ENCODE assay signal across 19 mouse cellular contexts in the genomic region with DNA sequence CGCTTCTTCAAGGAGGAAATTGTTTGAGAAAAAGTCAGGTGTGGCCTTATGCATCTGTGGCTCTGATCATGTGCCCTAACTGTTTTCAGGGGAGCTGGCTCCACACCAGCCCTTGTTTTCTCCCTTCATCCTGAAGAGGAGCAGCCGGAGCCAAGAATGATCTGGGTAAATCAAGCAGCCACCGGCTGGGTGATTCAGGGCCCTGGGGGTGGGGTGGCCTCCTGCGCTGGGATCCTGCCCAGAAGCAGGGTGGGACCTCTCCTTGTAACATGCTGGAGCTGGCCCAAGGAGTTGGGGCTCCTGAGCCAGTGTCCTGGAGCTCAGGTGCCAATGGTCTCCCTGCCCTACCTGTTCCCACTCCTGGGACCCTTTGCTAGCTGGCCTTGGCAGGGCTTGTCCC. TPM values are rescaled to one million over a fixed set of nuclear protein-coding genes. Genes with fewer than 3 reads are reported as not detected.
"Had no signal": no experiment of that assay in that cellular context is flagged by ENCODE, and none has a peak within 500 bp of the region (broad histone marks: within the 10 kb centered on the region; RNA-seq: fewer than 3 reads in every experiment).

No protein-coding gene starts in this region.

- DNase-seq: kidney, adult 2 months; kidney, postnatal 36 days; layer of hippocampus, adult 9-11 months; layer of hippocampus, postnatal 36 days; lung, adult 2 months; lung, postnatal 36 days; retina, postnatal 1 day; right cerebral cortex, postnatal 4 days; spleen, adult 18-20 months; thymus, postnatal 36 days had no signal

- H3K4me3 ChIP-seq: liver, embryonic 15.5 days; midbrain, embryonic 10.5 days; midbrain, embryonic 15.5 days; neural tube, embryonic 12.5 days had no signal

- H3K9ac ChIP-seq: liver, embryonic 15.5 days; midbrain, embryonic 15.5 days; neural tube, embryonic 12.5 days had no signal

- ATAC-seq: lung, postnatal 0 days; midbrain, embryonic 15.5 days had no signal

- H3K27ac ChIP-seq: liver, embryonic 15.5 days; midbrain, embryonic 10.5 days; midbrain, embryonic 15.5 days; neural tube, embryonic 12.5 days had no signal

- H3K9me3 ChIP-seq: liver, embryonic 15.5 days; midbrain, embryonic 10.5 days; midbrain, embryonic 15.5 days; neural tube, embryonic 12.5 days had no signal

- H3K4me2 ChIP-seq: liver, embryonic 11.5 days; liver, embryonic 15.5 days; midbrain, embryonic 15.5 days; neural tube, embryonic 12.5 days had no signal

- H3K36me3 ChIP-seq: liver, embryonic 15.5 days; midbrain, embryonic 10.5 days; midbrain, embryonic 15.5 days; neural tube, embryonic 12.5 days had no signal

RNA-seq across cellular contexts. Expression of gene Trim29, which starts 25.4 kb away (rescaled TPM):
- total RNA-seq: megakaryocyte progenitor cell, adult 5-6 weeks; monocyte, adult 5-6 weeks had no signal
- polyA plus RNA-seq: liver, embryonic 11.5 days had no signal

RNA-seq across cellular contexts. Expression of gene Oaf, which starts 45.6 kb away (rescaled TPM):
- total RNA-seq: neutrophil, adult 5-6 weeks had no signal
